In the genomic region with DNA sequence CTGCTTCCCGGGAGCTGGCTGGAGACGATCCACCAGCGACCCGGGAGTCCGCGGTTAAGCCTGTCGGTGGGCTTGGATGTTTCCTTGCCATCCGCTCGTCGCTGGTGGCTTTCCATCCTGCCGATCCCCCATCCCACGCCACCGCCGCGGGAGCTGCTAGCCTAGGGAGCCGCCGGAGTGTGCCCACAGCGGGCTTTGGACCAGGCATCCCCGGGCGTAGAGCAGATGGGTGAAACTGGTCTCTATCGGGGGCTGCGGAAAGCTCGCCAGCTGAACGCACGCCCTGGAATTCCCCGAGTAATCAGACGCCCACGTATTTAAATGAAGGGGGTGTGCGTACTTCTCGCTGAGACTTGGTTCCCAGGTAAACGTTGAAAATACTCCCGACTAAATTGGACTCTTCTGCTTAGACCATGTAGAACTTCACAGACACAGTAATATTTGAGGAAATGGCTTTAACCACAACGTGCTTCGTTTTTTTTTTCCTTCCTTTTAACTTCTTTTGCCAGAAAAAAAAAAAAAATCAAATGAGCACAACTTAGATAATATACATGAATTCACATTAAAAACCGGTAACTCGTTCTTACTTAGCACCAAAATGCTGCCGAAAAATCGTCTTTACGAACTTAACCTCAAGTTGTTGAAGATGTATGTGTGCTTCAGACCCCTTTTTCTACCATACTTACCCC, we compare ENCODE assay signal across 8 mouse cellular contexts. TPM values are rescaled to one million over a fixed set of nuclear protein-coding genes. Genes with fewer than 3 reads are reported as not detected.
DNase-seq lines count a peak whose midpoint lies in the region; ATAC-seq and TF ChIP-seq lines count a peak whose summit lies in the region.

No protein-coding gene starts in this region.

- DNase-seq in ES-CJ7 (ENCODE audit: low read depth, low spot score), result peak; percentile 61
- DNase-seq in heart, postnatal 0 days (ENCODE audit: low spot score), result no peak
- DNase-seq in layer of hippocampus, adult 11-12 months (ENCODE audit: low spot score), result peak; percentile 63
- DNase-seq in lung, adult 18-20 months, result peak; percentile 57 to 65
- DNase-seq in thymus, postnatal 25 days, result peak; percentile 51

- no peak; the same call in 1 of the 2 replicates for ATAC-seq in forebrain, embryonic 13.5 days
- ATAC-seq in heart, postnatal 0 days (ENCODE audit: insufficient read depth, low read depth), result peak; percentile 2; the same call in 1 of the 2 replicates
- ATAC-seq in neural tube, embryonic 15.5 days (ENCODE audit: low FRiP score), result peak; percentile 30

- peak overlapping the region; percentile 87 for H3K9ac ChIP-seq in forebrain, embryonic 13.5 days
- H3K9ac ChIP-seq in heart, postnatal 0 days (replicated peaks; ENCODE audit: low read depth, low read length), result peak overlapping the region; percentile 89
- H3K9ac ChIP-seq in neural tube, embryonic 15.5 days (replicated peaks), result peak overlapping the region; percentile 70

- H3K4me1 ChIP-seq in brown adipose tissue, adult 24 weeks (ENCODE audit: control insufficient read depth, insufficient read depth, insufficient read length, low read length), result peaks cover 8% of the 10 kb centered on the region; the same call in 1 of the 2 replicates
- peaks cover 19% of the 10 kb centered on the region for H3K4me1 ChIP-seq in forebrain, embryonic 13.5 days
- H3K4me1 ChIP-seq in heart, postnatal 0 days (ENCODE audit: control insufficient read depth, insufficient read depth), result peaks cover 18% of the 10 kb centered on the region
- H3K4me1 ChIP-seq in neural tube, embryonic 15.5 days, result peaks cover 17% of the 10 kb centered on the region

- H3K4me2 ChIP-seq in forebrain, embryonic 13.5 days, result peak overlapping the region; percentile 75
- peak overlapping the region; percentile 79 for H3K4me2 ChIP-seq in heart, postnatal 0 days (ENCODE audit: low read depth, low read length)
- H3K4me2 ChIP-seq in neural tube, embryonic 15.5 days, result peak overlapping the region; percentile 72

- peaks cover 3% of the 10 kb centered on the region; the same call in 1 of the 2 replicates for H3K27me3 ChIP-seq in forebrain, embryonic 13.5 days
- H3K27me3 ChIP-seq in heart, postnatal 0 days (ENCODE audit: control insufficient read depth, insufficient read depth, low read length), result no peaks in the 10 kb centered on the region
- no peaks in the 10 kb centered on the region for H3K27me3 ChIP-seq in neural tube, embryonic 15.5 days (replicated peaks)

- H3K9me3 ChIP-seq in forebrain, embryonic 13.5 days (replicated peaks), result no peaks in the 10 kb centered on the region
- H3K9me3 ChIP-seq in heart, postnatal 0 days (replicated peaks; ENCODE audit: control insufficient read depth, low read length), result no peaks in the 10 kb centered on the region
- H3K9me3 ChIP-seq in neural tube, embryonic 15.5 days (replicated peaks), result no peaks in the 10 kb centered on the region

- 4% methylated on average over 39 of the region's 39 CpGs for WGBS in forebrain, embryonic 13.5 days
- 3% methylated on average over 39 of the region's 39 CpGs for WGBS in heart, postnatal 0 days
- WGBS in neural tube, embryonic 15.5 days, result 4% methylated on average over 37 of the region's 39 CpGs

- H3K36me3 ChIP-seq in forebrain, embryonic 13.5 days (ENCODE audit: poor library complexity, severe bottlenecking), result peaks cover 8% of the 10 kb centered on the region
- H3K36me3 ChIP-seq in heart, postnatal 0 days (replicated peaks; ENCODE audit: control insufficient read depth, insufficient read depth, low read length), result peaks cover 12% of the 10 kb centered on the region
- H3K36me3 ChIP-seq in neural tube, embryonic 15.5 days, result peaks cover 5% of the 10 kb centered on the region; the same call in 1 of the 2 replicates

- TF ChIP-seq EP300 in heart, postnatal 0 days (IDR thresholded peaks at IDR 0.05; ENCODE audit: low read depth), result no peak

- H3K27ac ChIP-seq in brown adipose tissue, adult 24 weeks (replicated peaks; ENCODE audit: low read depth, low read length), result peak overlapping the region; percentile 93
- peak overlapping the region; percentile 93 for H3K27ac ChIP-seq in forebrain, embryonic 13.5 days
- H3K27ac ChIP-seq in heart, postnatal 0 days (ENCODE audit: low read depth), result peak overlapping the region; percentile 92
- peak overlapping the region; percentile 93 for H3K27ac ChIP-seq in neural tube, embryonic 15.5 days (replicated peaks)

- H3K4me3 ChIP-seq in brown adipose tissue, adult 24 weeks (ENCODE audit: insufficient read depth, low read depth, low read length), result peak overlapping the region; percentile 82
- H3K4me3 ChIP-seq in forebrain, embryonic 13.5 days, result peak overlapping the region; percentile 86
- peak overlapping the region; percentile 70 for H3K4me3 ChIP-seq in heart, postnatal 0 days (ENCODE audit: low read depth, low read length)
- H3K4me3 ChIP-seq in neural tube, embryonic 15.5 days (replicated peaks), result peak overlapping the region; percentile 95

- no peak for TF ChIP-seq CTCF in heart, postnatal 0 days (IDR thresholded peaks at IDR 0.05; ENCODE audit: low read depth)

RNA-seq across cellular contexts. Expression of a gene that starts 2.2 kb away (rescaled TPM):
- polyA plus RNA-seq in brown adipose tissue, adult 24 weeks (2012; ENCODE audit: insufficient read depth, insufficient read length, missing spikeins), result 14.5 and 17.8 TPM in 2 replicates
- polyA plus RNA-seq in forebrain, embryonic 13.5 days (2015; fragmentation: Nextera tagmentation; extraction: Ambion mirVana), result 42.7 and 45.4 TPM in 2 replicates
- total RNA-seq in heart, postnatal 0 days (2014; rRNA removed; ENCODE audit: low replicate concordance), result 16.1 and 48.3 TPM in 2 replicates
- 32.7 and 35.1 TPM in 2 replicates for polyA plus RNA-seq in heart, postnatal 0 days (2015; fragmentation: Nextera tagmentation; extraction: Ambion mirVana)
- 33.9 and 41.4 TPM in 2 replicates for polyA plus RNA-seq in neural tube, embryonic 15.5 days (2015; fragmentation: Nextera tagmentation; extraction: Ambion mirVana)

RNA-seq across cellular contexts. Expression of a gene that starts 13.0 kb away (rescaled TPM):
- polyA plus RNA-seq in brown adipose tissue, adult 24 weeks (2012; ENCODE audit: insufficient read depth, insufficient read length, missing spikeins), result 18.1 and 19.4 TPM in 2 replicates
- polyA plus RNA-seq in forebrain, embryonic 13.5 days (2015; fragmentation: Nextera tagmentation; extraction: Ambion mirVana), result 62.5 and 67.0 TPM in 2 replicates
- 9.1 and 12.3 TPM in 2 replicates for total RNA-seq in heart, postnatal 0 days (2014; rRNA removed; ENCODE audit: low replicate concordance)
- polyA plus RNA-seq in heart, postnatal 0 days (2015; fragmentation: Nextera tagmentation; extraction: Ambion mirVana), result 35.9 and 37.6 TPM in 2 replicates
- polyA plus RNA-seq in neural tube, embryonic 15.5 days (2015; fragmentation: Nextera tagmentation; extraction: Ambion mirVana), result 70.1 and 79.9 TPM in 2 replicates
